ENCODE assay signal across 7 mouse cellular contexts in the genomic region with DNA sequence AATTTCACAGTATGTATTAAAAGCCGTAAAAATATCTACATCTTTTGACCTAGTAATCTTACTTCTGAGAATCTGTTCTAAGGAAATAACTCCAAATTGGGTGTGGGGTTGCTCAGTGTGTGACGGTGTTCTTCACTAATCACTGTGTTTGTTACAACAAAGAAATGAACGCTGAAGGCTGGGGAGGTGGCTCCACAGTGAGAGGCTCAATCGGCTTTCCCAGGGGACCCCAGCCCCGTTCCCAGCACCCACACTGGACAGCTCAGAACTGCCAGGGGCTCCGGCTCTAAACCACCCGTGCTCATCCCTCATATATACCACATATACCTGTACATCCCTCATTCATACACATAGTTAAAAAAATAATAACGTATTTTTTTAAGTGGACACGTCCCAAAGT. TPM values are rescaled to one million over a fixed set of nuclear protein-coding genes. Genes with fewer than 3 reads are reported as not detected.
DNase-seq lines count a peak whose midpoint lies in the region; ATAC-seq and TF ChIP-seq lines count a peak whose summit lies in the region.

No protein-coding gene starts in this region.

- DNase-seq in lung, adult 2 months = no peak
- DNase-seq in urinary bladder, postnatal 14 days (ENCODE audit: low spot score) = no peak
- DNase-seq in adrenal gland, postnatal 4 days (ENCODE audit: low spot score in 2 of 2) = no peak

- H3K4me1 ChIP-seq in lung, embryonic 15.5 days = peaks cover 26% of the 10 kb centered on the region
- H3K4me1 ChIP-seq in lung, adult 2 months (ENCODE audit: control insufficient read depth, insufficient read depth, low read length) = peaks cover 13% of the 10 kb centered on the region
- peaks cover 22% of the 10 kb centered on the region for H3K4me1 ChIP-seq in forebrain, embryonic 13.5 days
- H3K4me1 ChIP-seq in limb, embryonic 12.5 days (replicated peaks) = peaks cover 21% of the 10 kb centered on the region
- H3K4me1 ChIP-seq in stomach, embryonic 14.5 days (ENCODE audit: control insufficient read depth, insufficient read depth, low read length) = peaks cover 10% of the 10 kb centered on the region; the same call in 1 of the 2 replicates

- no peak for TF ChIP-seq POLR2A in lung, adult 2 months (IDR thresholded peaks at IDR 0.05; ENCODE audit: borderline replicate concordance, extremely low read depth, low read depth, low read length)

- no peaks in the 10 kb centered on the region for H3K36me3 ChIP-seq in lung, embryonic 15.5 days
- peaks cover 4% of the 10 kb centered on the region; the same call in 1 of the 2 replicates for H3K36me3 ChIP-seq in forebrain, embryonic 13.5 days (ENCODE audit: poor library complexity, severe bottlenecking)
- H3K36me3 ChIP-seq in limb, embryonic 12.5 days = peaks cover 4% of the 10 kb centered on the region; the same call in 1 of the 2 replicates
- no peaks in the 10 kb centered on the region for H3K36me3 ChIP-seq in stomach, embryonic 14.5 days (ENCODE audit: control insufficient read depth, insufficient read depth, low read length)

- H3K27ac ChIP-seq in lung, embryonic 15.5 days = no peak overlapping the region
- no peak overlapping the region for H3K27ac ChIP-seq in forebrain, embryonic 13.5 days
- H3K27ac ChIP-seq in limb, embryonic 12.5 days = no peak overlapping the region
- H3K27ac ChIP-seq in stomach, embryonic 14.5 days (ENCODE audit: low read length) = no peak overlapping the region

- no peak for TF ChIP-seq CTCF in lung, adult 2 months (IDR thresholded peaks at IDR 0.05; ENCODE audit: insufficient read depth, low read length)

- 57% methylated on average over 9 of the region's 9 CpGs for WGBS in lung, embryonic 15.5 days
- WGBS in lung, adult 2 months = 61% methylated on average over 9 of the region's 9 CpGs
- WGBS in forebrain, embryonic 13.5 days = 50% methylated on average over 9 of the region's 9 CpGs
- 63% methylated on average over 9 of the region's 9 CpGs for WGBS in limb, embryonic 12.5 days
- WGBS in stomach, embryonic 14.5 days = 63% methylated on average over 9 of the region's 9 CpGs

- H3K4me3 ChIP-seq in lung, embryonic 15.5 days = peak overlapping the region; percentile 76
- H3K4me3 ChIP-seq in lung, adult 2 months (replicated peaks; ENCODE audit: extremely low read depth, low read depth, low read length) = no peak overlapping the region
- peak overlapping the region; percentile 75; the same call in 1 of the 2 replicates for H3K4me3 ChIP-seq in forebrain, embryonic 13.5 days
- H3K4me3 ChIP-seq in limb, embryonic 12.5 days (replicated peaks) = peak overlapping the region; percentile 83; the same call in 1 of the 2 replicates
- peak overlapping the region; percentile 59; the same call in 1 of the 2 replicates for H3K4me3 ChIP-seq in stomach, embryonic 14.5 days (ENCODE audit: low read depth, low read length)

- H3K4me2 ChIP-seq in lung, embryonic 15.5 days = peak overlapping the region; percentile 95
- peak overlapping the region; percentile 80 for H3K4me2 ChIP-seq in forebrain, embryonic 13.5 days
- H3K4me2 ChIP-seq in limb, embryonic 12.5 days = peak overlapping the region; percentile 88
- H3K4me2 ChIP-seq in stomach, embryonic 14.5 days (replicated peaks; ENCODE audit: low read depth, low read length) = peak overlapping the region; percentile 92

- ATAC-seq in lung, embryonic 15.5 days (ENCODE audit: borderline replicate concordance, extremely low read depth, low FRiP score, low TSS enrichment) = no peak
- ATAC-seq in forebrain, embryonic 13.5 days = no peak
- no peak for ATAC-seq in limb, embryonic 12.5 days (ENCODE audit: insufficient number of reproducible peaks, insufficient read depth, low FRiP score, low TSS enrichment, low read depth)
- no peak for ATAC-seq in stomach, embryonic 14.5 days (ENCODE audit: insufficient number of reproducible peaks, insufficient read depth, low FRiP score, low read depth)

- no peaks in the 10 kb centered on the region for H3K9me3 ChIP-seq in lung, embryonic 15.5 days
- no peaks in the 10 kb centered on the region for H3K9me3 ChIP-seq in forebrain, embryonic 13.5 days (replicated peaks)
- no peaks in the 10 kb centered on the region for H3K9me3 ChIP-seq in limb, embryonic 12.5 days
- H3K9me3 ChIP-seq in stomach, embryonic 14.5 days (ENCODE audit: control insufficient read depth, low read depth, low read length) = no peaks in the 10 kb centered on the region

- peak overlapping the region; percentile 68; the same call in 1 of the 2 replicates for H3K9ac ChIP-seq in lung, embryonic 15.5 days
- H3K9ac ChIP-seq in forebrain, embryonic 13.5 days = peak overlapping the region; percentile 71; the same call in 1 of the 2 replicates
- H3K9ac ChIP-seq in limb, embryonic 12.5 days (replicated peaks) = no peak overlapping the region
- H3K9ac ChIP-seq in stomach, embryonic 14.5 days (replicated peaks; ENCODE audit: low read depth, low read length) = no peak overlapping the region

- no peaks in the 10 kb centered on the region for H3K27me3 ChIP-seq in lung, embryonic 15.5 days
- no peaks in the 10 kb centered on the region for H3K27me3 ChIP-seq in forebrain, embryonic 13.5 days
- H3K27me3 ChIP-seq in limb, embryonic 12.5 days = no peaks in the 10 kb centered on the region; the same call in 1 of the 2 replicates
- H3K27me3 ChIP-seq in stomach, embryonic 14.5 days (ENCODE audit: control insufficient read depth, insufficient read depth, low read length) = no peaks in the 10 kb centered on the region

RNA-seq across cellular contexts. Expression of a gene that starts 1.8 kb away (rescaled TPM):
- polyA plus RNA-seq in lung, embryonic 15.5 days (2015; fragmentation: Nextera tagmentation; extraction: Ambion mirVana) = 78.7 and 86.7 TPM in 2 replicates
- 8.4 and 10.4 TPM in 2 replicates for polyA plus RNA-seq in lung, adult 2 months (2012; rRNA removed)
- polyA plus RNA-seq in forebrain, embryonic 13.5 days (2015; fragmentation: Nextera tagmentation; extraction: Ambion mirVana) = 138 and 150 TPM in 2 replicates
- polyA plus RNA-seq in limb, embryonic 12.5 days (2016; fragmentation: Nextera tagmentation; extraction: Ambion mirVana) = 106 and 122 TPM in 2 replicates
- 86.8 and 106 TPM in 2 replicates for polyA plus RNA-seq in stomach, embryonic 14.5 days (2014; fragmentation: Nextera tagmentation; extraction: Ambion mirVana)
- 10 to 100 TPM; 51.1 to 60.0 TPM for total RNA-seq in adrenal gland, postnatal 4 days (2021)

Comparison
In these comparisons a context has a peak if more than half of its experiments do, and no peak if none do; other contexts are left out.
1. H3K9ac ChIP-seq: peak in lung, embryonic 15.5 days (single experiment) and forebrain, embryonic 13.5 days (single experiment); none in limb, embryonic 12.5 days (single experiment) and stomach, embryonic 14.5 days (single experiment).
2. Peak in every context shown above with its lines, with median percentiles within 50 percentile points of each other: H3K4me2 ChIP-seq.